Mouse (Mus musculus): ENCODE measurements around the gene Mrpl10. TPM values are rescaled to one million over a fixed set of nuclear protein-coding genes. Genes with fewer than 3 reads are reported as not detected.

Gene Mrpl10
- total and polyA plus RNA-seq, 2 experiments from 2014 or later, result 67.3 to 77.7 TPM

GRCm38 (mm10) chr11:97013121-97013670, 28.2 kb upstream of the Mrpl10 start, which contains the start of gene Sp6:
Sp6 (plus strand) TSS chr11:97013394.
- Histone ChIP-seq H3K27ac (ENCODE audit: low read depth) (no peak within 1 kb of the TSS), H3K4me2 (ENCODE audit: low read depth, low read length) (no peak within 1 kb of the TSS), H3K9ac (replicated peaks; ENCODE audit: low read depth, low read length) (no peak within 1 kb of the TSS), H3K4me3 (ENCODE audit: low read depth, low read length) (no peak within 1 kb of the TSS), H3K27me3 (ENCODE audit: control insufficient read depth, insufficient read depth, low read length) (peaks cover 81% of the 10 kb centered on the region), H3K9me3 (replicated peaks; ENCODE audit: control insufficient read depth, low read length) (no peaks in the 10 kb centered on the region), H3K36me3 (replicated peaks; ENCODE audit: control insufficient read depth, insufficient read depth, low read length) (no peaks in the 10 kb centered on the region), H3K4me1 (ENCODE audit: control insufficient read depth, insufficient read depth) (no peaks in the 10 kb centered on the region)
- TF ChIP-seq EP300 (IDR thresholded peaks at IDR 0.05; ENCODE audit: low read depth) (no peak), CTCF (IDR thresholded peaks at IDR 0.05; ENCODE audit: low read depth) (no peak)
- no peak for DNase-seq (ENCODE audit: low spot score)
- 18% methylated on average over 8 of the region's 8 CpGs for whole genome bisulfite sequencing
- no peak for ATAC-seq (ENCODE audit: insufficient read depth, low read depth)

- 2% methylated on average over 36 of the region's 36 CpGs for WGBS
- no peak overlapping the region for H3K27ac ChIP-seq (ENCODE audit: low read depth)
- peak overlapping the region; percentile 37 for H3K4me3 ChIP-seq (ENCODE audit: low read depth, low read length)
- TF ChIP-seq EP300 (IDR thresholded peaks at IDR 0.05; ENCODE audit: low read depth) (no peak), CTCF (IDR thresholded peaks at IDR 0.05; ENCODE audit: low read depth) (no peak)
- DNase-seq (ENCODE audit: low spot score) (no peak), ATAC-seq (ENCODE audit: insufficient read depth, low read depth) (no peak)
- peaks cover 92% of the 10 kb centered on the region for H3K27me3 ChIP-seq (ENCODE audit: control insufficient read depth, insufficient read depth, low read length)
- H3K36me3 ChIP-seq (replicated peaks; ENCODE audit: control insufficient read depth, insufficient read depth, low read length), result no peaks in the 10 kb centered on the region
- no peaks in the 10 kb centered on the region for H3K9me3 ChIP-seq (replicated peaks; ENCODE audit: control insufficient read depth, low read length)
- peak overlapping the region; percentile 54 for H3K4me2 ChIP-seq (ENCODE audit: low read depth, low read length)
- H3K9ac ChIP-seq (replicated peaks; ENCODE audit: low read depth, low read length), result no peak overlapping the region
- H3K4me1 ChIP-seq (ENCODE audit: control insufficient read depth, insufficient read depth), result peaks cover 4% of the 10 kb centered on the region; the same call in 1 of the 2 replicates
These were observed 23.4 kb upstream of the Mrpl10 start for GRCm38 (mm10) chr11:97017696-97018582.

DNA sequence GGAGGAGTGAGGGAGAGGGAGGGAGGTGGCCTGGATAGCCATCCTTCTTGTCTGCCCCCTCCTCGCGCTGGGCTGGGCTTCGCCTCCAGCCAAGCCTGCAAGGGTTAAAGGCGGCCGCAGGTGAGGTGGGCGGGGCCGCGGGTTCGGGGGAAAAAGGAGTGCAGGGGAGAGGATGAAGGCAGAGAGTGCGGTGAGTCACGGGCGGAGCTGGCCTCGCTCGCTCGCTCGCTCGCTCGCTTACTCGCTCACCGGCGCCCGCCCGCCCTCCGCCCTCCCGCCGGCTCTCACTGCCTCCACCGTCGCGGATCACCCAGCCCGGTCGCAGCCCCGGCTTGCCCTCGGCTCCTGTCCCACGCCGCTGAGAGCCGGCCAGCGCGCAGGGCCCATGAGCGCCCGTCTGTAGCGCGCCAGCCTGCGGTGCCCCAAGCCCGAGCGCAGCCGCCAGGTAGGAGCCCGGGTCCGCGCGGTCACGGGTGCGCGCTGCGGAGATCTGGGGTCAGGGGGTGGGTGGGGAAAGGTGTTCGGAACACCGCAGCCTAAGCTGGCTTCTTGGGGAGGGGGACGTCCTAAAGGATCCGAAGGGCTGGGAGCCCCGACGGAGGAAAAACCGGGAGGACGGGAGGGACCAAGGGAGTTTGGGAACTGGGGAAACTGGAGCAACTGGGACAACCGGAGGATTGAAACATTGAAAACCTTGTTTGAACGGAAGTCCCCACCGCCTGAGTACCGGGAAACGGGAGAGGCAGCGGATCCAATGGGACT, 22.6 kb upstream of the Mrpl10 start:
- Histone ChIP-seq H3K4me3 (ENCODE audit: low read depth, low read length) (peak overlapping the region; percentile 37), H3K27ac (ENCODE audit: low read depth) (no peak overlapping the region)
- WGBS, result 2% methylated on average over 45 of the region's 68 CpGs

GRCm38 (mm10) chr11:97019345-97019708, 22.0 kb upstream of the Mrpl10 start:
- DNase-seq (ENCODE audit: low spot score), result no peak
- Histone ChIP-seq H3K9ac (replicated peaks; ENCODE audit: low read depth, low read length) (no peak overlapping the region), H3K4me2 (ENCODE audit: low read depth, low read length) (peak overlapping the region; percentile 54; the same call in 1 of the 2 replicates), H3K27ac (ENCODE audit: low read depth) (no peak overlapping the region), H3K36me3 (replicated peaks; ENCODE audit: control insufficient read depth, insufficient read depth, low read length) (no peaks in the 10 kb centered on the region), H3K4me1 (ENCODE audit: control insufficient read depth, insufficient read depth) (peaks cover 4% of the 10 kb centered on the region; the same call in 1 of the 2 replicates), H3K9me3 (replicated peaks; ENCODE audit: control insufficient read depth, low read length) (no peaks in the 10 kb centered on the region), H3K27me3 (ENCODE audit: control insufficient read depth, insufficient read depth, low read length) (peaks cover 93% of the 10 kb centered on the region), H3K4me3 (ENCODE audit: low read depth, low read length) (peak overlapping the region; percentile 37)
- TF ChIP-seq CTCF (IDR thresholded peaks at IDR 0.05; ENCODE audit: low read depth) (no peak), EP300 (IDR thresholded peaks at IDR 0.05; ENCODE audit: low read depth) (no peak)
- no peak for ATAC-seq (ENCODE audit: insufficient read depth, low read depth)
- WGBS, result 9% methylated on average over 13 of the region's 13 CpGs

More for the DNA sequence above, 22.6 kb upstream of the Mrpl10 start:
- peaks cover 4% of the 10 kb centered on the region; the same call in 1 of the 2 replicates for H3K4me1 ChIP-seq (ENCODE audit: control insufficient read depth, insufficient read depth)
- no peak overlapping the region for H3K9ac ChIP-seq (replicated peaks; ENCODE audit: low read depth, low read length)
- H3K9me3 ChIP-seq (replicated peaks; ENCODE audit: control insufficient read depth, low read length), result no peaks in the 10 kb centered on the region
- H3K36me3 ChIP-seq (replicated peaks; ENCODE audit: control insufficient read depth, insufficient read depth, low read length), result no peaks in the 10 kb centered on the region
- DNase-seq (ENCODE audit: low spot score) (no peak), ATAC-seq (ENCODE audit: insufficient read depth, low read depth) (no peak)
- peaks cover 93% of the 10 kb centered on the region for H3K27me3 ChIP-seq (ENCODE audit: control insufficient read depth, insufficient read depth, low read length)
- TF ChIP-seq CTCF (IDR thresholded peaks at IDR 0.05; ENCODE audit: low read depth), result no peak
- no peak for TF ChIP-seq EP300 (IDR thresholded peaks at IDR 0.05; ENCODE audit: low read depth)
- H3K4me2 ChIP-seq (ENCODE audit: low read depth, low read length), result peak overlapping the region; percentile 54

GRCm38 (mm10) chr11:97021121-97021765, 20.1 kb upstream of the Mrpl10 start:
- 3% methylated on average over 27 of the region's 27 CpGs for WGBS

More at GRCm38 (mm10) chr11:97021121-97021765, 20.1 kb upstream of the Mrpl10 start:
- Histone ChIP-seq H3K27ac (ENCODE audit: low read depth) (no peak overlapping the region), H3K4me2 (ENCODE audit: low read depth, low read length) (peak overlapping the region; percentile 88), H3K9ac (replicated peaks; ENCODE audit: low read depth, low read length) (peak overlapping the region; percentile 64; the same call in 1 of the 2 replicates), H3K4me3 (ENCODE audit: low read depth, low read length) (peak overlapping the region; percentile 50), H3K27me3 (ENCODE audit: control insufficient read depth, insufficient read depth, low read length) (peaks cover 89% of the 10 kb centered on the region), H3K9me3 (replicated peaks; ENCODE audit: control insufficient read depth, low read length) (no peaks in the 10 kb centered on the region), H3K4me1 (ENCODE audit: control insufficient read depth, insufficient read depth) (peaks cover 12% of the 10 kb centered on the region; the same call in 1 of the 2 replicates), H3K36me3 (replicated peaks; ENCODE audit: control insufficient read depth, insufficient read depth, low read length) (no peaks in the 10 kb centered on the region)
- TF ChIP-seq CTCF (IDR thresholded peaks at IDR 0.05; ENCODE audit: low read depth) (no peak), EP300 (IDR thresholded peaks at IDR 0.05; ENCODE audit: low read depth) (no peak)
- DNase-seq (ENCODE audit: low spot score), result no peak
- no peak for ATAC-seq (ENCODE audit: insufficient read depth, low read depth)
